Mouse (Mus musculus) adrenal gland, postnatal 0 days (tissue): Measurements from ENCODE around the gene Cenpi. TPM values are rescaled to one million over a fixed set of nuclear protein-coding genes. Genes with fewer than 3 reads are reported as not detected.

Experiments used
- polyA plus RNA-seq: library from polyadenylated mRNA; unstranded; fragments of >200 nt; fragmentation: Nextera tagmentation; extraction: Ambion mirVana; gene quantifications from 2 replicates; pipeline ENCODE4 v1.2.1, GENCODE M21; 2015

Cenpi gene
- 8.7 and 12.6 TPM in 2 replicates for polyA plus RNA-seq

DNA sequence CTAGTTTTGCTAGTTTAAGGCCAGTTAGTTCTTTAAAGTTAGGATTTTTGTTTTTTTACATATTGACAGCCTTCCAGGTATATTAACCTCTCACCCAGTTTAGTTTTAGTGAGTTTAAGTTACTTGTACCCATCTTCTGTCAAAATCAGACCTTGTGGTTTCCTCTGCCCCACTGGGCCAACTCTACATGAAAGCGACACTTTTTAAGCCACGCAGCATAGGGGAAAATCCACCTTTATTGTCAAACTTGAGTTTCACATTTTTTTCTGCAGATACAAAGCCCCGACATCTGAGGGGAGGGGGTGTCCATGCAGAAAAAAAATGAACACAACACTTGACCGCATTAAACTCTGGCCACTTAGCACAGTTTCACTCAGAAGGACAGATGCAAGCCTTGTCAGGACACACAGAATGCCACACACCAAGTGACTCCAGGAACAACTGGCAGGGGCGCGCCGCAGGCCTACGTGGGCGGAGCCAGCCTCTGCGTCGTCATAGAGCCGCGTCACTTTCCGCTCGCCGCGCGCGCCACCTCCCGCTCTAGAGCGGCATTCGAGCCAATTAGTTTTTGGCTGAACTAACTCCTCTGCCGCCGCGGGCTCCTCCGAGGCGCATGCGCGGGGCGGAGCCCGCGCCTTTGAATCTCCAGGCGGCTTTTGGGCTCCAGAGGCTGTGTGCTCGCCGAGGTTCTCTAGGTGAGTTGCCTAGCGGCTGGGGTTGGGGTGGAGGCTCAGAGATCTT is at the start of gene Cenpi:
Gene Cenpi (plus strand): TSS at position 551 of the 741 bp plus-strand sequence.

DNA sequence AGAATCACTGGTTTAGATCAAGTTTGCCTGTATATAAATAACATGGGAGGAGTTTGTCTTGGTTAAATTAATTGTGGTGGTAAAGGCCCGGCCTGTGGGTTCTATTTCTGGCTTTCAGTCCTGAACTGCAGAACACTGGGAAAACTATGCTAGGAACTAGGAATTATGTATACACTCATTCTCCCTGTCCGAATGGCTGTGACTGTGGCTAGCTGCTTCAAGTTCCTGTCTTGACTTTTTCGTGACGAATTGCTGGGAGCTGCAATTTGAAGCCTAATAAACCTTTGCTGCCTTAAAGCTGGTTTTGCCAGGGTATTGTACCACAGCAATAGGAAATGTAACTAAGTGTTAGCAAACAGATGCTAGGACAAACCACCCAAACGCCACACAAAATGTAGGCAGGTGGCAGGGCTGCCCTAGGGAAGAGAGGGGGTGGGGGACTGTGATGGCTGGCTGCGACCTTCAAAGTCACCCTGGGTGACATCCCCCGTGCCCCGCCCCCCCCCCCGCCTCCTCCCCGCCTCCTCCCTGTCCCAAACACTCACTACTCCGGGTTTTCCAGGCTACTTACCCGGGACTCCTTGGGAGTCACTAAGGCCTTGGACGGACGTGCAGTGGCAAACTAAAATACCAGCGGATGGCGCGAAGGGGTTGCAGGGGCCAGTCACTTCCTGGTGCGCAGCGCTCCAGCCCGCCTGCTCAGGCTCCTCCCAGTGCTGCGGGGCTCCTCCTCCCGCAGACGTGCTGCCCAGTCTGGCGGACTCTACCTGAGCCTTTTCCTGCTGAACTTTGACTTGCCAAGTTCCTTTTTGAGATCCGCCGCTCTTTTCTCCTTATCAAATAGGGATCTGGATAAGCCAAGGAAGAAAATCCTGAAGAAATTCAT is 31.4 kb upstream of the Cenpi start, which contains the start of gene Trmt2b:
Gene Trmt2b (minus strand): TSS at position 710 of the 886 bp plus-strand sequence.

DNA sequence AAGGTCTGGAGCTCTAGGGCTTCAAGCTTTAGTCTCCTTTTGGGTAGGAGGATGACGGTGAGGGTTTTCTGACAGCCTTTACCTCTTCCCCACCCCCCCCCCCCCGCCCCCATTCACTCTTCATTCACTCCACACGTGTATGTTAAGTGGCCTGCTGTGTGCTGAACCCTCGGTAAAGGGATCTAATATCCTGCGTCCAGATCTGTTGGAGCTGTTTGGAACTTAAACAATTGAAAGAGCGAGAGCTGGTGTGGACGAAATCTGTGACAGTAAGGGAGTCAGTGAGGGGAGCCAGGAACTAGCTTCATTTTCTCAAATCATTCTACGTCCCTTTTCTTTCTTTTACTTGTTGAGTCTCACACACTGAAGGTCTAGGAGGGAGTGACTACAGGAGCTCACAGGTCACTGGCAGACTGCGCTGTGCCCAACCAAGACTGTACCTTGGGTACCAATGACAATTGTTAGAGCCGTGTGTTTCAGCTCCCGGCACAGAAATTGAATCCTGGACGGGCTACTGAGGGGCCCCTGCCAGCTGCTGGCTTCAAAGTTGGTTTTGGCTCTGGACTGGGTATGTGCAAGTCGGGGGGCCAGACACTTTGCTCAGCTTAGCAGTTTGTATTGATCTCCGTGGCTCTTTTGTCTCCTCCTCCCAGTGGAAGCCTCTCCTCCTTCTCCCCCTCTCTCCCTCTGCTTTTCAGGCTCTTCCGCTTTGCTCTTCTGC is 96.1 kb downstream of the Cenpi start, which contains the start of gene Drp2:
Gene Drp2 (plus strand): TSS at position 689 of the 721 bp plus-strand sequence.

Other genes with a start within 250 kb of the Cenpi start
- gene Cstf2, start 248.9 kb upstream of the Cenpi start, polyA plus RNA-seq = 16.1 and 16.9 TPM in 2 replicates
- gene Xkrx, start 146.0 kb upstream of the Cenpi start, polyA plus RNA-seq = 0.25 and 0.40 TPM in 2 replicates
- gene Arl13a, start 120.6 kb upstream of the Cenpi start, polyA plus RNA-seq = not detected in 2 replicates
- 0.19 TPM in 1 of 2 replicates, not detected in the other for gene Nox1, start 86.1 kb upstream of the Cenpi start, polyA plus RNA-seq
- 21.6 and 24.2 TPM in 2 replicates for gene Trmt2b, start 31.1 kb upstream of the Cenpi start, polyA plus RNA-seq
- gene Tmem35a, start 12.9 kb upstream of the Cenpi start, polyA plus RNA-seq = 86.1 and 189 TPM in 2 replicates
- 0.21 and 0.58 TPM in 2 replicates for gene Drp2, start 96.5 kb downstream of the Cenpi start, polyA plus RNA-seq
- gene Taf7l, start 168.4 kb downstream of the Cenpi start, polyA plus RNA-seq = 0.13 TPM in 1 of 2 replicates, not detected in the other
- 116 and 140 TPM in 2 replicates for gene Timm8a1, start 233.8 kb downstream of the Cenpi start, polyA plus RNA-seq